Mouse (Mus musculus): ENCODE data around the gene Gm10842. TPM values are rescaled to one million over a fixed set of nuclear protein-coding genes. Genes with fewer than 3 reads are reported as not detected.

The Gm10842 gene
- total RNA-seq, 1 experiment from 2014 or later, result not detected

Other genes starting within 250 kb of the Gm10842 start
- not detected in 2 replicates for gene Efcab3, start 83.3 kb upstream of the Gm10842 start, total RNA-seq (2017)
- 27.3 and 33.8 TPM in 2 replicates for gene Mettl2, start 20.5 kb upstream of the Gm10842 start, total RNA-seq (2017)
- 83.9 and 106 TPM in 2 replicates for gene Tlk2, start 31.9 kb downstream of the Gm10842 start, total RNA-seq (2017)
- not detected in 2 replicates for gene Mrc2, start 145.8 kb downstream of the Gm10842 start, total RNA-seq (2017)

All from common myeloid progenitor, adult 5-6 weeks (primary cell).